Mouse (Mus musculus): ENCODE measurements at regions not wholly inside any gene's neighbourhood (a gene's known extent, or its start where the extent isn't known, plus 50 kb on each side); places are given as distances from the start of the nearest gene placed in this dataset.

DNA sequence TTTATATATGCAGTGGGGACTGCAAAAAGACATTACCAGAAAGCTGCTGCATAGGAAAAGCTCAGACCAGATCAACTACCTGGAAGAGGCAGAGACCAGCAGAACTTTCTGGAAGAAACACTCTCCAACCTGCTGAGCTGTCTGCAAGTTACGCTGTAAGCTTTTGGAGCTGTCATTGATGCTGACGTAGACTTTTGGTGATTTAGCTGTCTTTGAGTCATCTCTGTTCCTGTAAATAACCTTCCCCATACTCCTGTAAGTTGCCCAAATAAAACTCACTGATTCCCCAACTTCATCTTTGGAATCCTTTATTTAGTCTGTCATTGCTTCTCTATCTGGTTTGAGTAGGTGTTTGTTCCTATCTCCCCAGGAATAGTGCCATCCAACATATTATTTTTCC is 218.5 kb upstream of the Gbe1 start:
- DNase-seq: no peak

DNA sequence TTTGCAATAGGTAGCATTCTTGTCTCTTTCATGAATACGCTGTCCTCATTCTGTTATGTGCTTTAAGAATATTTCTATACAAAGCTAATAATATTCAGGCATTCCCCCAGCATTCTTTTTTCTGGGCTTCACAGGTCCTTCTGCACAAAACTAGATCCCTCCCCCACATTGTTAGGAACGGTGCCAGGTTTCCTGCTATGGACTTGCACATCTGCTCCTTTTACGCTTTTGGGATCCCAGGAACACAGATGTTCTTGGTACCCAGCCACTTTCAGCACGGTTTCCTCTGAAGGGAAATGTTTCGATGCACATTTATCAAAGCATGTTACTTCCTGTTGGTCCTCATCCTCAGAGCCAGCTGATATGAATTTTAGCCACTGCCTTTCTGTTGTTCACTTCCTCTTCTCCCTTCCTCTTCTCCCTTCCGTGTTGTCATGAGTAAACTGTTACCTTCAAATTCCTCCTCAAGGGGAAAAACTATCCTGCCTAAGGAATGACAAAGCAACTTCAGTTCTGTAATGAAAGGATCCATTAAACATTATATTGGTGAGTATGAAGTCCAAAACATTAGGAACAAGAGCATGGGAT is 209.9 kb upstream of the Gbe1 start:
- DNase-seq: peak; percentile 23

GRCm38 (mm10) chr16:70141466-70141865 is 172.3 kb upstream of the Gbe1 start:
- no peak for DNase-seq

- no peak for DNase-seq
Measured at GRCm38 (mm10) chr16:70147673-70148359, 165.9 kb upstream of the Gbe1 start.

- no peak for DNase-seq
Measured at GRCm38 (mm10) chr16:70154587-70154986, 159.2 kb upstream of the Gbe1 start.

DNA sequence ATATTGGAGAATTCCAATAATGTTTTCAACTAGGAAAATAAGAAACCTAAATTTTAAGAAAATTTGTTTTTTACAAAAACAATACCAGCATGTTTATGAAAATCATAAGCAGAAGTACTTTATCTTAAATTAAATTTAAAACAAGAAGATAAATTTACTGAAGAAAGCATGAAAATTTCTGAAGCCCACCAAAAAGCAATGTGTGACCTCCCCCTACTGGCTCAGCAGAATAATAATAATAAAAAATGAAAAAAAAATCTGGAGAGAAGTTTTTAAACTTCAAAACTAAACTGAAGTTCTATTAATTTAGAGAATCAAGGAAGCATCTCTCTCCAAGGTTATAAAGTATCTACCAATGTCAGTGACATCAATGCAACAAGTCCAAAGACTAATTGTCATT is 153.2 kb upstream of the Gbe1 start:
- no peak for DNase-seq

DNA sequence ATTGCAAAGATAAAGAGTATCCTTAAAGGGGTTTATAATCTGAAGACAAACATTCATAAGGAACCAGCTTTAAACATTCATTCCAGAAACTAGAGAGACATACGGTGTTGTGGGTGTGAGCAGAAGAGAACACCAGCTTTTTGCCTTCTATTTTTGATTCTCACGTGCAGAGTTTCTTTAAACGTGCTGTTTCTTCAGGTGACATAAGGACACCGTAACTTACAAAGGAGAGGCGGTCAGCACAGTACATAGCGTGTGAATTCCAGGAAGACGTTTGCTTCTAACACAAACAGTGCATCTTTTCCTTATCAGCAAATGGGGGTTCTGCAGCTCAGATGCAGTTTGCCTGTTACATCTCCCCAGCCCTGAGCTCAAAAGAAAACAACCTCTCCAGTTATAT is 138.6 kb upstream of the Gbe1 start:
- DNase-seq: no peak

DNA sequence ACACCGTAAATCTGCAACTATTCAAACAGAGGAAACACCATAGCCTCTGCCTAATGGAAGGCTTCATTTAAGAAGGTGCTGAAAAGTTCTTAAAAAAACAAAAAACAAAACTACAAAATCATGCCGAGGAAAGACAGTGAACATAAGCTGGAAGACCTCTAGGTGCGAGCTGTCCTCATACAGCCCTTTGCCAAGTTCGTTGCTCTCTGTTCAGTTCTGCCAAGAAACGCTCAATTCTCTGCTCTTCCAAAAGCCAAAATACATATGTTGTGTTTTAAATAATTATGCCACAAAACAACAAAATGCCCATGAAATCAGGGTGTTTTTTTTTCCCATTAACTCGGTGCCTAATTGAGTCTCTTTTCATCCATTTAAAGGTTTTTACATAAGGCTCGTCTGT is 134.8 kb upstream of the Gbe1 start:
- no peak for DNase-seq

- no peak for DNase-seq
Measured at GRCm38 (mm10) chr16:70213861-70214597, 99.7 kb upstream of the Gbe1 start.

DNA sequence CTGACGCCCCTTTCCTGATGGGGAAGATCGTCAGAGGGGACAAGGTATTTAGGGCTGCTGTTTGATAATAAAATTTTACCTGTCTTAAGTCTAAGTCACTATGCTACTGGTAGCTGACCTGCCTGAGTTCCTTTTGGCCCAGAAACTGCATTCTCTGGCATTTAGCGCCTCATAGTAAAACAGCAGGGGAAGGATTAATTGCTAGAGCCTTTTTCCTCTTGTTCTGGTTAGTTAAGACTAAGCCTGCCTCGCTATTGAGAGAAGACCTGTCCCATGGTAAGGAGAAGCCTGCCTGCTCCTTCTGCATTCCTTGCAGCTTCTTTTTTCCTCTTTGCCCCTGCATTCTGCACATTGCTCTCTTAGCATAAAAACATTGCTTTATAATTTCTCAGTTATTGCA is 98.9 kb upstream of the Gbe1 start:
- DNase-seq: no peak

DNA sequence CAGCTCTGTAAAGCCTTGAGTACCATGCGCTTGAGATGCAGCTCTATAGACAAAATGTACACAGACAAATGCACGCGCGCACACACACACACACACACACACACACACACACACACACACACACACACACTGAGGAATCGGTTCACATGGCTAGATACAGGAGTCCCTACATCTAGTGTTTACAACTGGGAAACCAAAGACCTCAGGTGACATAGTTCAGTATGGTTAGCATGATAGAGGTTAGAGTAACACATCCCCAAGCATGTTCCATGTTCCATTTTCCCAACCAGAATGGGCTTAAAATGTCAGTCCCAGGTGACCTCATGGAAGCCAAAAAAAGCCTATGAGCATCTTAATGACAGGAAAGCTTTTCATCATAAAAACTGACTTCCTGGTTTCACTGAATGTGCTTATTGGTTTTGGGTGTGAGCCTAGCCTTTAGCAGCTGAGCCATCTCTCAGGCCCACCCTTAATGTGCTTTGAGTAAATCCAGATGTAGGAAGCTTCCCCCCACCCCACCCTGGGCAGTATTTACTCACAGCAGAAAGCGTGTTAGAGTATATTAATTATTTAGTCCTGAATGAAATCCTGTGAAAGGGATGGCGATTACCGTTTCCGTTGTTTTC is 86.0 kb upstream of the Gbe1 start:
- no peak for DNase-seq

DNA sequence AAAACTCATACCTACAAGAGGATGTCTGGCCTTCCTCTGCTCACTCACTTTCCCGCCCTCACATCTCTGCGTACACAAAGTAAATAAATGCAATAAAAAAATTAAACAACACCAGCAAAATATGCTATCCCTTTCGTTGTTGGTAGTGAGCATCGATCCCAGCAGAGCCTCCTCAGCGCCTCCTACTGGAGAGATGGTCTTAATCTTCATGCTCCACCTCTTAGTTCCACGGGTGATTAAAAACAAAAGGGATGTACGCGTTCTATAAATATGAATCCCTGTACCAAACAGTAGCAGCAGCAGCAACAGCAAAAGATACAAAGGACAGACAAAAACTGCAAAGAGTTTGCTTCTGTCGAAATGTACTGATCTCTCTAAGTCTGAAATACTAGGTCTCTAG is 81.0 kb upstream of the Gbe1 start:
- DNase-seq: no peak

DNA sequence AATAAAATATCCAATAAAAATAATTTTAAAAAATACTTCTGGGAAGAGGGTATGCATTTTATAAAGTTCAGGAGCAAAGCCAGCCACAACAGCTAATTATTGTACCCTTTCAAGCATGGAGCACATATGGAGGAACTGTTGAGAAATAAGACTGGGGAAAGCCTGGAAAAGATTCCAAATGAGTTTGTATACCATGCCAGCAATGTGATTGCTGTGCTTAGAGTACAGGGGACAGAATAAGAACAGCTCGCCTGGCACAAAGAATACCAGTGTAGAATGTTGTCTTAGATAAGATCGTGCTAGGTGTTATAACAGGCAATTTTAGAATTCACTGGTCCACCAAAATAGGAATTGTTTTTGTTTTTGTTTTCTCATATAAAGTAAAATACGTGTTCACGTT is 78.6 kb upstream of the Gbe1 start:
- no peak for DNase-seq

DNA sequence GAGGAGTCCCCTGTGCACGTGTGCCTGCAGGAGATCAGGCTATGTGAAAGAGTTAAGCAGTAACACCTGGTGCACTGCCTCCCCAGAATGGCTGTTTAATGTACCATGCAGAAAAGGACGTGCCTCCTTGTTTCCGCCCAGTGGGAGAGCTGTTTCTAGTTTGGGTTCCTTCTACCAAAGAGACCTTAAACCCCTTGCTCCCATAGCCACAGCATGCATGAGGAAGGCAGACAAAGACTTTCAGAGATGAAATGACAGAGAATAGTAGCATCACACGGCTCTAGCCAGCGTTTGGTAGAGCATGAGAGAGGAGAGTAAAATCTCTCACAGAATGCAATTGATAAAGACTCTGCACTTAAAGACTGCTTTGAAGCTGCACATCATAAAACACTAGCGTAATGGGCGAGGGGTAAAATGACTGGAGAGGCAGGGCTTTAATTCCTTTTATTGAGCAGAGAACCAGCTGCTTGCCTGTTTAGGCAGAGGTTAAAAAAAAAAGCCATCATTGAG is 74.3 kb upstream of the Gbe1 start:
- no peak for DNase-seq

DNA sequence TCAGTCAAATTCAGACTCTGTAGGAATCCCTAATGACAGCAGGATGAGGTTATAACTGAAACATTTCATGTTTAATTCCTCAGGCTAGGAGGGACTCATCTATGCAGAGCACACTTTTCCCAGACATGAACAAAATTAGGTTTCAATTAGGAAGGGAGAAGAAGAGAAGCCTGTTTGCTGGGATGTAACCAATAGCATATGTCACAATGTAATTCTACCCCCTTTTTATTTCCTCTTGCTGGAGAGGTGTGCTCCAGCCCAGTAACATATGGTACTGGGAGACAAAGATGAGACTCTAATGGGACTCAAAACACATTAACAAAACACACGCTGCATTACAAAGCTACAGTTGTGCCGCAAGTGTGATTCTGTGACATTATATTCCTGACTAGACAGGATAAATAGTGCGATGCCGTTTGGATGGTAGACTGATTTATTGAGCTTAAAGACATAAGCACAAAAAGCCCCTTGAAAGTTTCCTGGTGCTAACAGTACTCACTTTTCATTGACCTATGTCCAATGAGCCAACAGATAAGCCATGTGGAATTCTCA is 69.5 kb upstream of the Gbe1 start:
- DNase-seq: no peak

DNA sequence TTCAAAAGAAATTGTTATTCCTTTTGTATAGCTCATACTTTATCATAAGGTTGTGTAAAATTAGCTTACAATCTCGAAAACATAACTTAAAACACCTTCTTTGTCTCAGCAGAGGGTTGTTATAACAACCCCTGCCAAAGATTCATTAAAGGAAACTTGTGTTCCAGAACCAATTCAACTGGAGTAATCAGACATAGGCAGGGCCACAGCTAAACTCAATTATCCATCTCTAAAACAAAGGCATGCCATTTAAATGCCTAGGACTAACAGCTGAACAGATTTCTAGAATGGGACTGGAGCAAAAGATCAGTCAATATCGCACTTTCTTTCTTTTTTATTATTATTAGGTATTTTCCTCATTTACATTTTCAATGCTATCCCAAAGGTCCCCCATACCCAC is 68.8 kb upstream of the Gbe1 start:
- DNase-seq: no peak

GRCm38 (mm10) chr16:70259364-70259763 is 54.4 kb upstream of the Gbe1 start:
- DNase-seq: no peak

DNA sequence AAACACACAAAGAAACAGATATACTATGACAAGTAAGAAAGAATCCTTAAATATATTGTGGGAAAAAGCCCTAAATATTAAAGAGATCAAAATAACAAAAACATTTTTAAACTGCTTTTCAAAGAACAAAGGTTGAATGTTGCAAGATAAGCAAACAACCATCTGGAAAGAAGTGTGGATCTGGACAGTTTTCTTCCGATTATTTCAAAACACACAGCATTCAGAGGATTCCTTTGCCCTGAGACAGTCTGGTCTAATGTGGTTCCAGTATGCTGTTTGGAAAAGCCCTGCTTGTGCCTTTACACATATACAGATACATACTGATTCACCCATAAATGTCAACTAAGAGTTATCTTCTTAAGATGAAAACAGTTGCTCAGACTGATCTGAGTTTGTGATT is 53.6 kb upstream of the Gbe1 start:
- no peak for DNase-seq

Measured in liver (tissue).